Mouse (Mus musculus) thymus, adult 2 months (tissue): ENCODE measurements around the gene Rfc4.

Experiments
- CTCF ChIP-seq: fragments of 200-500 bp; IDR thresholded peaks from 2 replicates; pipeline ENCODE4 v1.5.1; 2012; ENCODE audit warnings: mild to moderate bottlenecking, control low read depth, low read length, moderate library complexity, borderline replicate concordance; ENCODE audit not compliant: control insufficient read depth, poor library complexity, insufficient read depth; ENCODE audit errors: extremely low read depth
- POLR2A ChIP-seq: fragments of 200-500 bp; IDR thresholded peaks from 2 replicates; pipeline ENCODE4 v1.6.1; 2012; ENCODE audit warnings: mild to moderate bottlenecking, low read length, control low read depth, moderate library complexity; ENCODE audit not compliant: control insufficient read depth, poor library complexity, insufficient read depth; ENCODE audit errors: extremely low read depth

- no peak for TF ChIP-seq POLR2A
- TF ChIP-seq CTCF: no peak
Measured at GRCm38 (mm10) chr16:23130303-23130702, 2.8 kb upstream of the Rfc4 start.
